Mouse (Mus musculus) heart, embryonic 12.5 days (tissue): ENCODE results near the gene Grb10. TPM values are rescaled to one million over a fixed set of nuclear protein-coding genes. Genes with fewer than 3 reads are reported as not detected.

Experiments used
- ATAC-seq: fragments of 200-750 bp; cut with Nextera tagmentation; 2 replicates; pipeline ENCODE4 v1.8.0; 2017; ENCODE audit warnings: moderate TSS enrichment, moderate library complexity; ENCODE audit not compliant: insufficient number of reproducible peaks, low FRiP score
- H3K27ac ChIP-seq: fragments of 300-500 bp; sonication (generic); 2 replicates; pipeline ENCODE4 v1.5.1; 2016; ENCODE audit warnings: mild to moderate bottlenecking, moderate library complexity; ENCODE audit not compliant: poor library complexity, severe bottlenecking
- H3K27me3 ChIP-seq: fragments of 300-500 bp; sonication (generic); replicated peaks from 2 replicates; pipeline ENCODE4 v1.6.1; 2016; ENCODE audit warnings: mild to moderate bottlenecking, moderate library complexity
- H3K36me3 ChIP-seq: fragments of 300-500 bp; sonication (generic); 2 replicates; pipeline ENCODE4 v1.6.1; 2016; ENCODE audit warnings: mild to moderate bottlenecking, moderate library complexity
- H3K4me1 ChIP-seq: fragments of 300-500 bp; sonication (generic); replicated peaks from 2 replicates; pipeline ENCODE4 v1.6.1; 2016; ENCODE audit warnings: mild to moderate bottlenecking
- H3K4me2 ChIP-seq: fragments of 300-500 bp; sonication (generic); 2 replicates; pipeline ENCODE4 v1.6.1; 2016; ENCODE audit warnings: mild to moderate bottlenecking, moderate library complexity
- H3K4me3 ChIP-seq: fragments of 300-500 bp; sonication (generic); 2 replicates; pipeline ENCODE4 v1.5.1; 2016; ENCODE audit warnings: mild to moderate bottlenecking
- H3K9ac ChIP-seq: fragments of 300-500 bp; sonication (generic); 2 replicates; pipeline ENCODE4 v1.6.1; 2016; ENCODE audit warnings: mild to moderate bottlenecking, moderate library complexity
- H3K9me3 ChIP-seq: fragments of 300-500 bp; sonication (generic); replicated peaks from 2 replicates; pipeline ENCODE4 v1.6.1; 2016; ENCODE audit warnings: mild to moderate bottlenecking, moderate library complexity
- WGBS: fragments of 180-500 bp; shearing (Covaris S2); methylation state at CpG from one replicate; pipeline ENCODE4 v1.1.7; 2016; 5-methylcytosine and 5-hydroxymethylcytosine counted together
- polyA plus RNA-seq: library from polyadenylated mRNA; unstranded; fragments of >200 nt; fragmentation: Nextera tagmentation; extraction: Ambion mirVana; gene quantifications from 2 replicates; pipeline ENCODE4 v1.2.1, GENCODE M21; 2016

The Grb10 gene
- polyA plus RNA-seq, 1 experiment from 2014 or later = 830 TPM

DNA sequence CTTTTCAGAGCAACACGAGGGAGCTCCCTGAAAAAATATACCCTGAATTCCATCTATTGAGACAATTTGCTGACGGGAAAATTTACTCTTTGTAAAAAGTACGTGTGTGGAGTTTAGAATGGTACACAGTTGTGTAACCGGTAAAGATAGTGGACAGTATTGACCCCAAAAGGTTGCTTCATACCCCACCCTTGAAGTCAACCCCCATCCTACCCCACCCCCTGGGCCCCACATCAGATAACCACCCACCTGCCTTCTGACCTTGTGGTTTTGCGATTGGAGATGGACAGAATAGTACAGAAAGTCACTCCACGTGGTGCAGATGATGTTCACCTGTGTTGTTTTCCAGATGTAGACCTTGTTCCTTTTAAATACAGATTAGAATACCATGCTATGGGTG, 2.9 kb upstream of the Grb10 start:
- no peak overlapping the region for H3K9ac ChIP-seq
- H3K27me3 ChIP-seq = peaks cover 44% of the 10 kb centered on the region
- H3K9me3 ChIP-seq = no peaks in the 10 kb centered on the region
- no peak for ATAC-seq
- H3K36me3 ChIP-seq = no peaks in the 10 kb centered on the region
- WGBS = 76% methylated on average over 6 of the region's 6 CpGs
- no peak overlapping the region for H3K4me3 ChIP-seq
- H3K4me1 ChIP-seq = peaks cover 11% of the 10 kb centered on the region
- H3K27ac ChIP-seq = no peak overlapping the region
- H3K4me2 ChIP-seq = no peak overlapping the region

DNA sequence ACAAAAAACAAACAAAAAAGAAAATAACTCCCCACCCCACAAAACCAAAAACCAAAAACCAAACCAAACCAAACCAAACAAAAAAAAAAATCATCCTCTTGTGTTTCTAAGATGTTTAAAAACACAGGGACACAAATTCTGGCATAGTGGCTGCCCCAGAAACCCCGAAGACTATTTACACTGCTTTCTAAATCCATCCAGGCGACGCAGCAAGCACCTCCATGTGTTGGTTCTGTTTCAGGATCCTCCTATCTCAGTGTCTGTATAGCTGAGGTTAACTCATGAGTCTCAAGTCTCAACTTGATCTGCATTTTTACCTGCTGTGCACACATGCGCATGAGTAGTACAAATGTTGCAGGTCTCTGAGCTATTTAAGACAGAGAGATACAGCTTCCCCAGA, 1.9 kb upstream of the Grb10 start:
- WGBS = 86% methylated on average over 4 of the region's 4 CpGs
- Histone ChIP-seq H3K9ac (no peak overlapping the region), H3K4me3 (no peak overlapping the region), H3K4me2 (no peak overlapping the region), H3K27ac (no peak overlapping the region), H3K27me3 (peaks cover 52% of the 10 kb centered on the region), H3K4me1 (peaks cover 11% of the 10 kb centered on the region), H3K36me3 (no peaks in the 10 kb centered on the region), H3K9me3 (no peaks in the 10 kb centered on the region)
- no peak for ATAC-seq

DNA sequence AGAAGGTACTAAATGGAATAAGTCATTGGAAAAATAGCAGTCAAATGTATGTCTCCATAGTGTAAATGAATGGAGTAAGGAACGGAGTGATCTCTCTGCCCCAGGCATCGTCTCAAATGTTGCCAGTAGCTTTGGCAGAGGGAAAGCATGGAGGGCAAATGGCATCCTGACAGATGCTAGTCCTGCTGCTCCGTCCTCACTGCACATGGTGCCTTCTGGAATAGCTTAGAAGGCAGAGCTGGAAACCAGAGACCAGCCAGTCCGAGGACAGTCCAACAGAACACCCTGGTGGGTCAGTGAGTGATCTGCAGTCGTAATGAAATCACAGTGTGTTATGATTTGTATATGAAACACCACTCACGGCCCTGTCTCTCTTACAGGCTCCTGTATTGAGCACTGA, 1.3 kb upstream of the Grb10 start:
- 68% methylated on average over 6 of the region's 6 CpGs for WGBS
- no peaks in the 10 kb centered on the region for H3K9me3 ChIP-seq
- no peak overlapping the region for H3K9ac ChIP-seq
- H3K27ac ChIP-seq = no peak overlapping the region
- H3K4me1 ChIP-seq = peaks cover 11% of the 10 kb centered on the region
- no peaks in the 10 kb centered on the region for H3K36me3 ChIP-seq
- no peak for ATAC-seq
- H3K27me3 ChIP-seq = peaks cover 58% of the 10 kb centered on the region
- H3K4me2 ChIP-seq = no peak overlapping the region
- H3K4me3 ChIP-seq = no peak overlapping the region

DNA sequence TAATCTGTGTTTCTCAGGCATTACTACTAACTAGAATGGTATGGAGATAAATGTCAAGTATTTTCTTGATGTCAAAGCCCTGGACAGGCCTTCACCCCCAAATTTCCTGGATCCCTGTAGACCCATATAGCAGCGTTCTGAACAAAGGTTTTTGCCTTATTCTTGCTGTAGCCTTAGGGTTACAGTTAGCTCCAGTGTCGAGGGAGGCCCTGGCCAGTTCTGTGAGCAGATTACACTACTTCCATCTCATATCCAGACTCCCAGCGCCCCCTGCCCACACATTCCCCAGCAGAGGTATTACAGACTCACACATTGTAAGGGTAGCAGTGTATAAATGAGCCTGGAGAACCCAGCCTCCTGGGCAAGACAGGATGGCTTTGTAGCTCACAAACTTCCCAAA, 615 bp upstream of the Grb10 start:
- no peak for ATAC-seq
- no peak overlapping the region for H3K27ac ChIP-seq
- WGBS = 25% methylated on average over 3 of the region's 3 CpGs
- peaks cover 11% of the 10 kb centered on the region for H3K4me1 ChIP-seq
- no peaks in the 10 kb centered on the region for H3K36me3 ChIP-seq
- H3K4me3 ChIP-seq = no peak overlapping the region
- no peak overlapping the region for H3K9ac ChIP-seq
- H3K4me2 ChIP-seq = no peak overlapping the region
- H3K27me3 ChIP-seq = peaks cover 63% of the 10 kb centered on the region
- H3K9me3 ChIP-seq = no peaks in the 10 kb centered on the region

DNA sequence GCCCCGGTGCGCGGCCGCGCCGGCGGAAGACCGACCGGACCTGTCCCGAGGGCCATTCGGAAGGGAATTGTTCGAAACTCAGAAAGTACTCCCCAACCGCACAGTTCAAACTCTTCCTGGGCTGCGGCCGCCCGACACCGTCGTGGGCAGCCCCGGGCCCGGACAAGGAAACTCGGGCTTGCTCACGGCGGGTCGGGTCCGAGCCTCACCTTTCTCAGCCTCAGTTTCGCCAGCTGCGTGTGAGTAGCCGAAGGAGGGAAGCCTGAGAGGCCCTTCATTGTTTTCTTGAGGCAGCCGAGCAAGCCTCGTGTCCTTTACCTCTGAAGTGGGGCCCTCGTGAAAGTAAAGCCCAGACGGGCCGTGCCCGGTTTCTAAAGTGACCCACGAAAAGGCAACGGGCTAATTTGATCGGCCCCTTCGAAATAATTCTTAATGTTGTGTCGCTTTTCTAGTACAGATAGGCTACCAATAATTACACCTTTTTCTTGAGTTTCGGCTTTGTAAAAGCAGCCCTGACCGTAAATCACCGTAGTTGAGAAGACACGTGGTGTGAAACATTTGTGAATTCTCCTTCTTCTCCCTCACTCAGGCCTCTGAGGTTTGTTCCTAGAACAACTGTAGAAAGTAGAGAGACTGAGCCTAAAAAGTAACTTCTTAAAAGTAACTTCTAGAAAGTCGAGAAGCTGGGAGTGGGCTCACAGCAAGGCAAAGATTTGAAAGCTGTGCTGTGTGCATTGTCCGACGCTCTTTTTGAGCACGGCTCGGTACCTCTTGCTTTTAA, 604 bp downstream of the Grb10 start:
- Histone ChIP-seq H3K36me3 (no peaks in the 10 kb centered on the region), H3K27ac (peak overlapping the region; percentile 96), H3K4me1 (peaks cover 14% of the 10 kb centered on the region), H3K27me3 (peaks cover 64% of the 10 kb centered on the region), H3K4me3 (peak overlapping the region; percentile 86), H3K9me3 (no peaks in the 10 kb centered on the region), H3K4me2 (peak overlapping the region; percentile 66), H3K9ac (peak overlapping the region; percentile 99)
- WGBS = 8% methylated on average over 48 of the region's 48 CpGs
- no peak for ATAC-seq

DNA sequence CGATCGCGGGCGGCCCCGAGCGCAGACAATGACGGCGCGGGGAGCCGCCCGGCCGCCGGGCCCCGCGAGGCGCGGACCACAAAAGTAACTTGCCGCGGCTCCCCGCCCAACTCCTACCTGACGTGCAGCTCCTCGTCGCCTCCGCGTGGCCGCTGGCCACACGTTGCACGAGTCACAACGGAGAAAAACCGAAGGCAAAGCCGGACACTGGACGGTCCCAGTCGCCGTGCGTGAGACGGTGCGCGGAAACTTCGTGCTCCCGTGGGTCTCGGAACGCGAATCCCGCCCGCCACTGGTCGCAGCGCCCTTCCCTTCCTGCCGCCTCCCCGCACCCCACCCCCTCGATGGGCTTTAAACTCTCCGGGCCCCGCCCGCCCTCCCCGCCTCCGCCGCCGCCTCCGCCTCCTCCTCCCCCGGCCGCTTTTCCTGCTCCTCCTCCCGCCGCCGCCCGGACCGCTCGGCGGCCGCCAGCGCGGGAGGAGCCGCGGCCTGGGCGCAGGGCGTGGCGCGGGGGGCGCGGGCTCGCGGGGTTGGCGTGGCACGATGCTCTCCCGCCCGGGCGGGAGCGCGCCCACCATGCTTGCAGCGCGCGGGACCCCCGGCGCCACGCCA, 1.3 kb downstream of the Grb10 start:
- no peaks in the 10 kb centered on the region for H3K36me3 ChIP-seq
- H3K27ac ChIP-seq = peak overlapping the region; percentile 96
- no peaks in the 10 kb centered on the region for H3K9me3 ChIP-seq
- peak overlapping the region; percentile 86 for H3K4me3 ChIP-seq
- H3K9ac ChIP-seq = peak overlapping the region; percentile 99
- 3% methylated on average over 61 of the region's 93 CpGs for WGBS
- peak; percentile 83 for ATAC-seq
- H3K4me1 ChIP-seq = peaks cover 15% of the 10 kb centered on the region
- H3K27me3 ChIP-seq = peaks cover 64% of the 10 kb centered on the region
- peak overlapping the region; percentile 66 for H3K4me2 ChIP-seq

DNA sequence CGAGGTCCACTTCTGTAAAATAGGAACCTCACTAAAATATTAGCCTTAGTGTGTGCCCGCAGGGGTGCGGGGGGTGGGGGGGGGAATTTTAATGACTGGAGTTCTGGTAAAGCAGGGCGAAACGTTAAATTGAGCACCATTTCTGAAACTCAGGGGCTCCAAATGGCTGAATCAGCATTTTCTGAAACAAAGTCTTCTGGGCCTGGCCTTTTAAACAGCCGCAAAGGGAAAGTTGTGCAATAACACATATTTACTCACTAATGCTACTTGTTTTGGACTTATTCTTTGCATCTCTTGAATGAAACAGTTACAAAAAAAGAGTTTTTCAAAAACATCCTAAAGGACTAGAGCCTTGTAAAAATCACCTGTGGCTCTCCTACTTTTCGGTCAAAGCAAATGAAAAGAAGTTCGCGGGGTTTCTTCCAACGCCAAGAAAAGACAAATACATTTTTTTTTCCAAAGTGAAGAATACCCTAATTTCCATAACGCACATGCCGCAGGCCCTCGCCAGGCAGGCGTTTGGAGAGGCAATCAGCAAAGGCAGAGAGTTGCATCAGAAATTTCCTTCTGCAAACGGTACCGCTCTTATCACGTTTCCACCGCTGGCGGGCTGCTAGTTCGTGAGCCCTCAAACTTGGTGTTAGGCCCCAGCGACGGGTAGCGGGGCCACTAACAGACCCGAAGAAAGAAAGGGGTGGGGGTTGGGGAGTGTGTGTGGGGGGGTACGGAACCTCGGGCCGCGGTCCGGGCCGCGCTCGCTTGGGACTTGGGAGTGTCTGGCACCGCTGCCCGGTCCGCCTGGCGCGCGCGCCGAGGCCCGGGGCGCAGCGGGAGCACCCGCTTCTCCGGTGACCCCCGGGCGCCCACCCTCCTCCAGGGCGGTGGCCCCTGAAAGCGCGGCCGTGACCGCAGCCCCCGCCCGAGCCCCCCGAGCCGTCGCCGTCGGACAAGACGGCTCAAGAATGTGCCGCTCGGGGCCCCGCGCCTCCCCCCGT, 2.3 kb downstream of the Grb10 start:
- Histone ChIP-seq H3K27ac (peak overlapping the region; percentile 96), H3K4me3 (peak overlapping the region; percentile 86), H3K4me2 (peak overlapping the region; percentile 66), H3K9ac (peak overlapping the region; percentile 99), H3K36me3 (no peaks in the 10 kb centered on the region), H3K9me3 (no peaks in the 10 kb centered on the region), H3K4me1 (peaks cover 22% of the 10 kb centered on the region), H3K27me3 (peaks cover 68% of the 10 kb centered on the region)
- WGBS = 3% methylated on average over 64 of the region's 65 CpGs
- ATAC-seq = peak; percentile 2; the same call in 1 of the 2 replicates

DNA sequence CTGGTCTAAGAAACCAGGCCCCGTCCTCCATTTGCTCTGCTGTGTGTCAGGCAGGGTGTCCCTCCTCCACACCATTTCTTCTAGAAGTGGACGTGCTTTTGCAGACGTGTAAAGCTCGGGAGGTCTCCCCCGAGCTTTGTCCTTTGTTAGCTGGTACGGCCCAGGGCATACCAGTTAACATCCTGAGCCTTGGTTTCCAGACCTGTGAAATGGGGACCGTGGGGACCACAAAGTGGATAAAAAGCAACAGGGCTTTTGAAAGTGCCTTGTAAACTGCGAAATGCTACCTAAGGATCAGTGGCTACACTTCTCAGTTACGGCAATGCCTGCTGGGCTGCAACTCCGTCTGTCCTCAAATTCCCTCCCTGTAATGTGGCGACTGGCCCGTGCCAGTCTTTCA, 3.2 kb downstream of the Grb10 start:
- Histone ChIP-seq H3K27ac (peak overlapping the region; percentile 96), H3K4me2 (peak overlapping the region; percentile 66), H3K9me3 (no peaks in the 10 kb centered on the region), H3K9ac (peak overlapping the region; percentile 99), H3K4me3 (peak overlapping the region; percentile 86), H3K27me3 (peaks cover 67% of the 10 kb centered on the region), H3K36me3 (no peaks in the 10 kb centered on the region), H3K4me1 (peaks cover 22% of the 10 kb centered on the region)
- ATAC-seq = no peak
- WGBS = 7% methylated on average over 12 of the region's 12 CpGs

DNA sequence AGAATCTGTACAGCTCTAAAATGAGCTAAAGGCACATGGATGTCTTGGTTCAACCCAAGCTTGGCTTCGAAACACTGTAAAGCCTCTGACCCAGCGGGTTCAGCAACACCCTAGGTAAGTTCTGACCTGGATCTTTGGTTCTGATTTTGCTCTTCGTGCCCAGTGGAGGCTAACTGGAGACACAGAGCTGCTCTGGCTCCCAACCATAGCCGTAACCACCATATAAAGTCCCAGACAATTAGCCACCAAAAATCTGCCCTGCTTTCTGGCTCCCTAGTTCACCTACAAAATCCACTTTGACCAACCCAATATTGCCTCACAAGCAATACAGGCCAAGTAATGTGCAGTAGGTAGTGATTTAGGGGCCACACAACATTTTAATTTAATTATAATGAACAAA, 3.7 kb downstream of the Grb10 start:
- WGBS = 43% methylated on average over 4 of the region's 4 CpGs
- Histone ChIP-seq H3K27me3 (peaks cover 64% of the 10 kb centered on the region), H3K9ac (peak overlapping the region; percentile 99), H3K4me1 (peaks cover 22% of the 10 kb centered on the region), H3K9me3 (no peaks in the 10 kb centered on the region), H3K4me2 (peak overlapping the region; percentile 66), H3K27ac (peak overlapping the region; percentile 96), H3K4me3 (peak overlapping the region; percentile 86), H3K36me3 (peaks cover under 1% of the 10 kb centered on the region; the same call in 1 of the 2 replicates)
- no peak for ATAC-seq

DNA sequence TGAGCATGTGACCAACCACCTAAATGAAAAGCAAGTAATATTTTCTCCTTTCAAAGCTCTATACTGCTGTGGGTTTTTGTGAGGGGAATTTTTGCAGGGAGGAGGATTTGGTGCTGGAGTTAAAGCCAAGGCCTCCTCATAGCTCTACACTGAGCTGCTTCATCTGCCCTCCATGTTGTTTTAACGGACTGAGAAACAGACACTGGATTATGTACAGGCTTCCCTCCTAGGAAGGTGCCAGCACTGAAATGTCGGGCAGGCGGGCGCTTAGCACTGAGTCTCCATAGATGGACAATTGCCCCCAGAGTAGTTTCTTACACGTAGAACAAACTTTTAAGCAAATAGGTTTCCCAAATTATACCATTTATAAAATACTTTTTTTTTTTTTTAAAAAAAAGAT, 4.1 kb downstream of the Grb10 start:
- Histone ChIP-seq H3K4me2 (peak overlapping the region; percentile 66), H3K4me1 (peaks cover 18% of the 10 kb centered on the region), H3K9me3 (no peaks in the 10 kb centered on the region), H3K36me3 (peaks cover 5% of the 10 kb centered on the region; the same call in 1 of the 2 replicates), H3K9ac (peak overlapping the region; percentile 99), H3K27ac (peak overlapping the region; percentile 96), H3K4me3 (peak overlapping the region; percentile 86), H3K27me3 (peaks cover 64% of the 10 kb centered on the region)
- ATAC-seq = no peak
- 33% methylated on average over 5 of the region's 5 CpGs for WGBS

DNA sequence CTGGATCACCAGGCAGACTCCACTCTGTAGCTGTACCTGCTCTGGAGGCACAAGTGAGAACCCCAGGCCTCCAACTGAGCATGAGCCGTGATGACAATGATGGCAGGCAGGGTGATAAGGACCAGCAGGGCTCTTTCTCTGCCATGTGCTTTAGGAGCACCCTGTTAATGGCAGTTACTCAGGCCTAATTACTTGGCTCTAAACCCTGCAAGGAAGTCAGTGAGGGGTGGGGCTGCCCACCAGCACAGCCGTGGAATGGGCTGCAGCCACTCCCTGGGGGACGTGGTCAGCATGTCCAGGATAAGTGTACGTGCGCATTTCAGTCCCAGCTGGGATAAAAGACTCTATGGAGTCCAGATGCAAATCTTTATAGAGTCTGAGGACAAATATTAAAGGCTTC, 5.7 kb downstream of the Grb10 start:
- Histone ChIP-seq H3K4me2 (peak overlapping the region; percentile 69), H3K36me3 (peaks cover 20% of the 10 kb centered on the region), H3K4me3 (peak overlapping the region; percentile 21), H3K27me3 (peaks cover 74% of the 10 kb centered on the region), H3K9me3 (peaks cover 5% of the 10 kb centered on the region; the same call in 1 of the 2 replicates), H3K9ac (peak overlapping the region; percentile 54), H3K27ac (peak overlapping the region; percentile 65), H3K4me1 (peaks cover 14% of the 10 kb centered on the region)
- WGBS = 25% methylated on average over 5 of the region's 5 CpGs
- no peak for ATAC-seq
